In the genomic region with DNA sequence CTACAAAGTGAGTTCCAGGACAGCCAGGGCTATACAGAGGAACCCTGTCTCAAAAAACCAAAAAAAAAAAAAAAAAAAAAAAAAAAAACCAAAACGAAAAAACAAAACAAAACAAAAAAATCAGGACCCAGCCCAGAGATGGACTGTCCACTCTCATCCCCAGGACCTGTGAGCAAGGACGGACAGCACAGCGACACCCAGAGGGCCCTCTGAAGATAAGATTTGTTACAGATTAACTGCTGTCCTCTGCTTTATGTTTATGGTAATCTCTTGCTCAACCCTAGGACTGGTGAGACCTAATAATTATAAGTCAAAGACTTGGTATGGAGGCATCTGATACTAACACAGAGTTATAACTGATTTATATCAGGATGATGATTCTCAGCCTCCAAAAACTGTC, we compare ENCODE assay signal across 18 mouse cellular contexts.
"Had no signal": no experiment of that assay in that cellular context is flagged by ENCODE, and none has a peak within 500 bp of the region (broad histone marks: within the 10 kb centered on the region; RNA-seq: fewer than 3 reads in every experiment).

No protein-coding gene starts in this region.

- H3K9me3 ChIP-seq: midbrain, embryonic 10.5 days; midbrain, embryonic 12.5 days; neural tube, embryonic 13.5 days; neural tube, embryonic 15.5 days had no signal

- H3K4me1 ChIP-seq: midbrain, embryonic 10.5 days; midbrain, embryonic 12.5 days; neural tube, embryonic 13.5 days; neural tube, embryonic 15.5 days had no signal

- H3K9ac ChIP-seq: lung, embryonic 14.5 days; midbrain, embryonic 12.5 days; neural tube, embryonic 13.5 days; neural tube, embryonic 15.5 days had no signal

- H3K27me3 ChIP-seq: midbrain, embryonic 12.5 days; neural tube, embryonic 13.5 days; neural tube, embryonic 15.5 days had no signal

- H3K4me2 ChIP-seq: lung, embryonic 14.5 days; midbrain, embryonic 12.5 days; neural tube, embryonic 13.5 days; neural tube, embryonic 15.5 days had no signal

- ATAC-seq: midbrain, embryonic 16.5 days had no signal

- DNase-seq: lung, adult 18-20 months; lung, embryonic 14.5 days; lung, postnatal 4 days; midbrain, embryonic 14.5 days; retina, postnatal 1 day; right cerebral cortex, adult 18-20 months; right cerebral cortex, postnatal 25 days; right cerebral cortex, postnatal 4 days; spleen, adult 18-20 months; thymus, adult 18-20 months; thymus, postnatal 14 days; thymus, postnatal 36 days had no signal

- H3K27ac ChIP-seq: midbrain, embryonic 10.5 days; midbrain, embryonic 12.5 days; neural tube, embryonic 13.5 days; neural tube, embryonic 15.5 days had no signal

- H3K4me3 ChIP-seq: midbrain, embryonic 10.5 days; midbrain, embryonic 12.5 days; myocyte; neural tube, embryonic 13.5 days; neural tube, embryonic 15.5 days had no signal
